Mouse (Mus musculus) gastrocnemius, postnatal 14 days (tissue): ENCODE measurements around the gene Acbd7. TPM values are rescaled to one million over a fixed set of nuclear protein-coding genes. Genes with fewer than 3 reads are reported as not detected.

Source experiments
- DNase-seq: peaks from one replicate; pipeline ENCODE4 v3.0.0; 2021; ENCODE audit warnings: mixed read lengths
- intact Hi-C: fragments of 180-260 bp; cut with DNase I; formaldehyde crosslinking; loops from one replicate; pipeline ENCODE4 v1.15.1; 2025; ENCODE audit warnings: low total_unique reads
- total RNA-seq, 2 experiments: library from RNA; stranded (reverse); gene quantifications; 2 replicates each; pipeline ENCODE4 v1.2.3; 2021

Acbd7 gene
- total RNA-seq, 2 experiments from 2014 or later: 0.43 to 0.64 TPM

GRCm38 (mm10) chr2:3357887-3358286 lies 21.9 kb downstream of the Acbd7 start:
- intact Hi-C loops: no loop called here
- DNase-seq: no peak

GRCm38 (mm10) chr2:3361067-3361466 lies 25.1 kb downstream of the Acbd7 start:
- DNase-seq: no peak

DNA sequence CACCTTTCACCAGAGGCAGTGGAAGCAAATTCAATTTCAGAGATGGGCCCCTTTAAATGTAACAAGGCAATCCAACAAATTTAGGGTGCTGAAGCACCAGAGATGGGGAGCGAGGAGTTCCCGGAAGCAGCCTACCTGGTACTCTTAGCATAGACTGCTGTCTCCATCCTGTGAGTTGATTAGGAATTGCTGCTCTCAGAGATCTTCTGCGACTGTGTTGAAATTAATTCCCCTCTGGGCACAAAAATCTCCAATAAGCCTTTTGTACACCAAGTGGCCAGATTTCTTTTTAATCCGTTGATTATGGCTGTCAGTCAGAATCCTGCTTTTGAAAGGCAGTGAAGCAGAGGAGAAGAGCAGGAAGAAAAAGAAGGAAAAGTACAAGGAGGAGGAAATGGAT lies 29.2 kb downstream of the Acbd7 start:
- no peak for DNase-seq
- intact Hi-C loops: no loop called here

More at GRCm38 (mm10) chr2:3361067-3361466, 25.1 kb downstream of the Acbd7 start:
- intact Hi-C loops: no loop called here

GRCm38 (mm10) chr2:3387105-3387860 lies 51.3 kb downstream of the Acbd7 start:
- intact Hi-C loops: no loop called here
- no peak for DNase-seq

Other genes with a start within 250 kb of the Acbd7 start
- 1 to 10 TPM; 7.4 to 8.7 TPM for gene Fam171a1, start 221.9 kb upstream of the Acbd7 start, total RNA-seq
- 1 to 10 TPM; 7.4 to 9.6 TPM for gene Nmt2, start 52.0 kb upstream of the Acbd7 start, total RNA-seq
- gene Rpp38, start 3.5 kb upstream of the Acbd7 start, total RNA-seq: 1 to 10 TPM; 5.2 to 5.6 TPM
- gene Olah, start 61.0 kb downstream of the Acbd7 start, total RNA-seq: not detected
- gene Meig1, start 86.5 kb downstream of the Acbd7 start, total RNA-seq: not detected
- gene Dclre1c, start 88.0 kb downstream of the Acbd7 start, total RNA-seq: 1 to 10 TPM; 2.0 to 2.2 TPM
- 1 to 10 TPM in 1 of 2 experiments, under 1 TPM in 1; 0.78 to 1.6 TPM for gene Suv39h2, start 138.9 kb downstream of the Acbd7 start, total RNA-seq
- 1 to 10 TPM; 1.1 to 1.2 TPM for gene Gm45902, start 176.6 kb downstream of the Acbd7 start, total RNA-seq
- 10 to 100 TPM; 14.8 to 16.1 TPM for gene Hspa14, start 176.6 kb downstream of the Acbd7 start, total RNA-seq
- gene Cdnf, start 176.9 kb downstream of the Acbd7 start, total RNA-seq: 10 to 100 TPM; 22.1 to 24.0 TPM
- 1 to 10 TPM; 5.1 to 7.3 TPM for gene Fam107b, start 234.3 kb downstream of the Acbd7 start, total RNA-seq